Mouse (Mus musculus): ENCODE data around the gene Itch.
"Not testable (repeated sequence)": the region's sequence is repeated elsewhere in the genome, so short reads cannot be mapped to it uniquely, and the experiment has no call there.

DNA sequence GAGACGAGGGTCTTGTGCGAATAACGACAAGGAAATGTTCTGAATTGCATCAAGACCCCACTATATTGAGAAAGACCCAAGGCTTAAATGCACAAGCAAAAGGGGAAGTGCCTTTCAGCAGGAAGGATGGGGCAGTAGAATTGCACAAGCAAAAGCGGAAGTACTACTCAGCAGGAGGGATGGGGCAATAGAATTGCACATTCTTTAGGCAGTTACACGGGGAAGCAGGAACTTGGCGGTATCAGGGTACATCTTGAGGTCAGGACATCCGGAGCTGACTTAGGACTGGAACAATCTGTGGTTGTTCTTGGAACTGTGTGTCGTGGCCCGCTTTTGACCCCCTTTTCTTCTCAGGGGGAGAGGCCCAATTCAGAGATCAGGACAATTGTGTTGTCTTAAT lies 26.0 kb upstream of the Itch start:
- not testable (repeated sequence) for TF ChIP-seq CTCF, EP300 (IDR thresholded peaks at IDR 0.05)
